Mouse (Mus musculus): ENCODE measurements around the gene Dap.

- no peak for TF ChIP-seq POLR2A (IDR thresholded peaks at IDR 0.05; ENCODE audit: control insufficient read depth, low read depth, low read length)
- no peak for TF ChIP-seq CTCF (IDR thresholded peaks at IDR 0.05; ENCODE audit: control insufficient read depth, insufficient read depth, insufficient replicate concordance, low read depth, low read length)
Observed at GRCm38 (mm10) chr15:31207346-31208093, 16.6 kb upstream of the Dap start.

Data from testis, adult 2 months (tissue).